Mouse (Mus musculus): Measurements from ENCODE around the gene Plxna2. TPM values are rescaled to one million over a fixed set of nuclear protein-coding genes. Genes with fewer than 3 reads are reported as not detected.

Plxna2 gene
- polyA plus RNA-seq, 1 experiment from 2014 or later: 4.5 TPM

GRCm38 (mm10) chr1:194663021-194663420 is 45.0 kb downstream of the Plxna2 start:
- no peak for ATAC-seq
- Histone ChIP-seq H3K4me2 (replicated peaks; ENCODE audit: low read depth, low read length) (no peak overlapping the region), H3K4me1 (ENCODE audit: insufficient read depth, low read depth, low read length) (peaks cover 8% of the 10 kb centered on the region; the same call in 1 of the 2 replicates), H3K27ac (ENCODE audit: low read length) (no peak overlapping the region), H3K9me3 (ENCODE audit: low read length) (no peaks in the 10 kb centered on the region), H3K27me3 (replicated peaks; ENCODE audit: insufficient read depth, low read length) (no peaks in the 10 kb centered on the region), H3K9ac (replicated peaks; ENCODE audit: low read depth) (no peak overlapping the region), H3K36me3 (ENCODE audit: insufficient read depth, low read length) (0 out of 2 replicates have a peak, but pooled peaks cover 5% of the 10 kb centered on the region), H3K4me3 (ENCODE audit: low read depth, low read length) (no peak overlapping the region)
- TF ChIP-seq EP300 (IDR thresholded peaks at IDR 0.05): no peak
- no peak for TF ChIP-seq CTCF (IDR thresholded peaks at IDR 0.05)
- no peak for DNase-seq (ENCODE audit: low spot score)

GRCm38 (mm10) chr1:194665715-194666114 is 47.7 kb downstream of the Plxna2 start:
- 71% methylated on average over 3 of the region's 3 CpGs for WGBS
- H3K4me2 ChIP-seq (replicated peaks; ENCODE audit: low read depth, low read length): no peak overlapping the region
- H3K9ac ChIP-seq (replicated peaks; ENCODE audit: low read depth): no peak overlapping the region
- no peak for DNase-seq (ENCODE audit: low spot score)
- H3K4me1 ChIP-seq (ENCODE audit: insufficient read depth, low read depth, low read length): no peaks in the 10 kb centered on the region; the same call in 1 of the 2 replicates
- no peak overlapping the region for H3K4me3 ChIP-seq (ENCODE audit: low read depth, low read length)
- ATAC-seq: no peak
- no peak overlapping the region for H3K27ac ChIP-seq (ENCODE audit: low read length)
- no peaks in the 10 kb centered on the region for H3K9me3 ChIP-seq (ENCODE audit: low read length)
- 0 out of 2 replicates have a peak, but pooled peaks cover 5% of the 10 kb centered on the region for H3K36me3 ChIP-seq (ENCODE audit: insufficient read depth, low read length)
- no peak for TF ChIP-seq CTCF (IDR thresholded peaks at IDR 0.05)
- TF ChIP-seq EP300 (IDR thresholded peaks at IDR 0.05): no peak
- H3K27me3 ChIP-seq (replicated peaks; ENCODE audit: insufficient read depth, low read length): no peaks in the 10 kb centered on the region

- peak; percentile 23 for DNase-seq (ENCODE audit: low spot score)
Observed at GRCm38 (mm10) chr1:194671783-194672524, 53.9 kb downstream of the Plxna2 start.

GRCm38 (mm10) chr1:194672525-194672894 is 54.5 kb downstream of the Plxna2 start:
- TF ChIP-seq EP300 (IDR thresholded peaks at IDR 0.05) (no peak), CTCF (IDR thresholded peaks at IDR 0.05) (no peak)
- no peak overlapping the region for H3K27ac ChIP-seq (ENCODE audit: low read length)
- H3K4me1 ChIP-seq (ENCODE audit: insufficient read depth, low read depth, low read length): peaks cover 5% of the 10 kb centered on the region; the same call in 1 of the 2 replicates
- H3K9me3 ChIP-seq (ENCODE audit: low read length): no peaks in the 10 kb centered on the region
- no peak overlapping the region for H3K4me2 ChIP-seq (replicated peaks; ENCODE audit: low read depth, low read length)
- ATAC-seq (no peak), DNase-seq (ENCODE audit: low spot score) (no peak)
- no peak overlapping the region for H3K4me3 ChIP-seq (ENCODE audit: low read depth, low read length)
- 67% methylated on average over 1 of the region's 1 CpGs for WGBS
- H3K27me3 ChIP-seq (replicated peaks; ENCODE audit: insufficient read depth, low read length): no peaks in the 10 kb centered on the region
- H3K9ac ChIP-seq (replicated peaks; ENCODE audit: low read depth): no peak overlapping the region
- no peaks in the 10 kb centered on the region for H3K36me3 ChIP-seq (ENCODE audit: insufficient read depth, low read length)

More at GRCm38 (mm10) chr1:194671783-194672524, 53.9 kb downstream of the Plxna2 start:
- Histone ChIP-seq H3K4me1 (ENCODE audit: insufficient read depth, low read depth, low read length) (peaks cover 5% of the 10 kb centered on the region; the same call in 1 of the 2 replicates), H3K36me3 (ENCODE audit: insufficient read depth, low read length) (no peaks in the 10 kb centered on the region), H3K27ac (ENCODE audit: low read length) (no peak overlapping the region), H3K27me3 (replicated peaks; ENCODE audit: insufficient read depth, low read length) (no peaks in the 10 kb centered on the region), H3K4me2 (replicated peaks; ENCODE audit: low read depth, low read length) (no peak overlapping the region), H3K9ac (replicated peaks; ENCODE audit: low read depth) (no peak overlapping the region), H3K4me3 (ENCODE audit: low read depth, low read length) (no peak overlapping the region), H3K9me3 (ENCODE audit: low read length) (no peaks in the 10 kb centered on the region)
- WGBS: 79% methylated on average over 4 of the region's 4 CpGs
- peak; percentile 59 for ATAC-seq
- TF ChIP-seq CTCF (IDR thresholded peaks at IDR 0.05) (no peak), EP300 (IDR thresholded peaks at IDR 0.05) (no peak)

GRCm38 (mm10) chr1:194673229-194673628 is 55.2 kb downstream of the Plxna2 start:
- Histone ChIP-seq H3K9me3 (ENCODE audit: low read length) (no peaks in the 10 kb centered on the region), H3K4me2 (replicated peaks; ENCODE audit: low read depth, low read length) (no peak overlapping the region), H3K36me3 (ENCODE audit: insufficient read depth, low read length) (no peaks in the 10 kb centered on the region), H3K27me3 (replicated peaks; ENCODE audit: insufficient read depth, low read length) (no peaks in the 10 kb centered on the region), H3K4me1 (ENCODE audit: insufficient read depth, low read depth, low read length) (peaks cover 5% of the 10 kb centered on the region; the same call in 1 of the 2 replicates), H3K27ac (ENCODE audit: low read length) (no peak overlapping the region), H3K4me3 (ENCODE audit: low read depth, low read length) (no peak overlapping the region), H3K9ac (replicated peaks; ENCODE audit: low read depth) (no peak overlapping the region)
- ATAC-seq (no peak), DNase-seq (ENCODE audit: low spot score) (no peak)
- TF ChIP-seq CTCF (IDR thresholded peaks at IDR 0.05) (no peak), EP300 (IDR thresholded peaks at IDR 0.05) (no peak)

GRCm38 (mm10) chr1:194675106-194675890 is 57.3 kb downstream of the Plxna2 start:
- Histone ChIP-seq H3K9me3 (ENCODE audit: low read length) (no peaks in the 10 kb centered on the region), H3K4me2 (replicated peaks; ENCODE audit: low read depth, low read length) (no peak overlapping the region), H3K36me3 (ENCODE audit: insufficient read depth, low read length) (no peaks in the 10 kb centered on the region), H3K4me3 (ENCODE audit: low read depth, low read length) (no peak overlapping the region), H3K27ac (ENCODE audit: low read length) (no peak overlapping the region), H3K9ac (replicated peaks; ENCODE audit: low read depth) (no peak overlapping the region), H3K4me1 (ENCODE audit: insufficient read depth, low read depth, low read length) (peaks cover 11% of the 10 kb centered on the region; the same call in 1 of the 2 replicates), H3K27me3 (replicated peaks; ENCODE audit: insufficient read depth, low read length) (no peaks in the 10 kb centered on the region)
- WGBS: 72% methylated on average over 3 of the region's 3 CpGs
- no peak for TF ChIP-seq CTCF (IDR thresholded peaks at IDR 0.05)
- no peak for TF ChIP-seq EP300 (IDR thresholded peaks at IDR 0.05)
- ATAC-seq (no peak), DNase-seq (ENCODE audit: low spot score) (no peak)
